Mouse (Mus musculus): Measurements from ENCODE around the gene Csnk1e.

GRCm38 (mm10) chr15:79503438-79503837, 48.1 kb upstream of the Csnk1e start:
- TF ChIP-seq CTCF (conservative IDR thresholded peaks at IDR 0.05; ENCODE audit: insufficient read depth, insufficient read length, low read depth, low read length), result no peak
- no peak for TF ChIP-seq POLR2A (IDR thresholded peaks at IDR 0.05; ENCODE audit: low read depth, low read length)
